Mouse (Mus musculus) stomach, postnatal 0 days (tissue): ENCODE data around the gene Chrm3. TPM values are rescaled to one million over a fixed set of nuclear protein-coding genes. Genes with fewer than 3 reads are reported as not detected.

Source experiments
- ATAC-seq: fragments of 200-750 bp; cut with Nextera tagmentation; 2 replicates; pipeline ENCODE4 v1.8.0; 2017; ENCODE audit not compliant: low FRiP score, low TSS enrichment
- DNase-seq: peaks from one replicate; pipeline ENCODE4 v3.0.0-alpha.2; 2016; ENCODE audit warnings: low spot score
- H3K27ac ChIP-seq: fragments of 300-500 bp; sonication (generic); replicated peaks from 2 replicates; pipeline ENCODE4 v1.5.1; 2014; ENCODE audit warnings: mild to moderate bottlenecking, control low read depth
- H3K27me3 ChIP-seq: fragments of 300-500 bp; sonication (generic); 2 replicates; pipeline ENCODE4 v1.6.1; 2014; ENCODE audit warnings: low read length; ENCODE audit not compliant: control insufficient read depth, insufficient read depth
- H3K36me3 ChIP-seq: fragments of 300-500 bp; sonication (generic); 2 replicates; pipeline ENCODE4 v1.6.1; 2014; ENCODE audit warnings: low read length, mixed read lengths; ENCODE audit not compliant: control insufficient read depth, insufficient read depth
- H3K4me1 ChIP-seq: fragments of 300-500 bp; sonication (generic); replicated peaks from 2 replicates; pipeline ENCODE4 v1.6.1; 2014; ENCODE audit warnings: antibody characterized with exemption; ENCODE audit not compliant: control insufficient read depth, insufficient read depth
- H3K4me2 ChIP-seq: fragments of 300-500 bp; sonication (generic); replicated peaks from 2 replicates; pipeline ENCODE4 v1.6.1; 2014; ENCODE audit warnings: low read depth, mild to moderate bottlenecking, control low read depth, moderate library complexity
- H3K4me3 ChIP-seq: fragments of 300-500 bp; sonication (generic); 2 replicates; pipeline ENCODE4 v1.5.1; 2014; ENCODE audit warnings: low read depth, low read length, control low read depth
- H3K9ac ChIP-seq: fragments of 300-500 bp; sonication (generic); 2 replicates; pipeline ENCODE4 v1.6.1; 2014; ENCODE audit warnings: mild to moderate bottlenecking, low read length, control low read depth, mixed read lengths
- H3K9me3 ChIP-seq: fragments of 300-500 bp; sonication (generic); 2 replicates; pipeline ENCODE4 v1.6.1; 2016; ENCODE audit warnings: low read length; ENCODE audit not compliant: control insufficient read depth
- CTCF ChIP-seq: IDR thresholded peaks from 2 replicates; pipeline ENCODE4 v1.5.1; 2016; ENCODE audit warnings: antibody characterized with exemption, low read depth, mild to moderate bottlenecking, moderate library complexity
- EP300 ChIP-seq: optimal IDR thresholded peaks from 2 replicates; pipeline ENCODE3; 2016; ENCODE audit warnings: antibody characterized with exemption
- WGBS: fragments of 180-500 bp; shearing (Covaris S2); extraction: QIAGEN DNeasy Blood & Tissue Kit; methylation state at CpG from one replicate; pipeline ENCODE4 v1.1.7; 2014; 5-methylcytosine and 5-hydroxymethylcytosine counted together
- polyA plus RNA-seq: library from polyadenylated mRNA; unstranded; fragments of >200 nt; fragmentation: Nextera tagmentation; extraction: Ambion mirVana; gene quantifications from 2 replicates; pipeline ENCODE4 v1.2.1, GENCODE M21; 2015

Gene Chrm3
- polyA plus RNA-seq, 1 experiment from 2014 or later = 1.6 TPM

- H3K9ac ChIP-seq = no peak overlapping the region
- no peak overlapping the region for H3K4me2 ChIP-seq
- H3K9me3 ChIP-seq = no peaks in the 10 kb centered on the region
- WGBS = 66% methylated on average over 3 of the region's 3 CpGs
- ATAC-seq (no peak), DNase-seq (no peak)
- H3K27ac ChIP-seq = no peak overlapping the region
- TF ChIP-seq CTCF (no peak), EP300 (no peak)
- no peaks in the 10 kb centered on the region for H3K27me3 ChIP-seq
- no peaks in the 10 kb centered on the region for H3K4me1 ChIP-seq
- H3K36me3 ChIP-seq = no peaks in the 10 kb centered on the region
- no peak overlapping the region for H3K4me3 ChIP-seq
Observed at GRCm38 (mm10) chr13:9898664-9899369, 461.8 kb downstream of the Chrm3 start.

GRCm38 (mm10) chr13:9897231-9897630 lies 463.4 kb downstream of the Chrm3 start:
- Histone ChIP-seq H3K9ac (no peak overlapping the region), H3K9me3 (no peaks in the 10 kb centered on the region), H3K27ac (no peak overlapping the region), H3K4me1 (no peaks in the 10 kb centered on the region), H3K27me3 (no peaks in the 10 kb centered on the region), H3K4me3 (no peak overlapping the region), H3K4me2 (no peak overlapping the region), H3K36me3 (no peaks in the 10 kb centered on the region)
- no peak for TF ChIP-seq CTCF
- TF ChIP-seq EP300 = no peak
- WGBS = 38% methylated on average over 1 of the region's 1 CpGs
- no peak for ATAC-seq
- no peak for DNase-seq

- no peaks in the 10 kb centered on the region for H3K9me3 ChIP-seq
- H3K4me1 ChIP-seq = no peaks in the 10 kb centered on the region
- H3K4me2 ChIP-seq = no peak overlapping the region
- no peaks in the 10 kb centered on the region for H3K36me3 ChIP-seq
- H3K9ac ChIP-seq = no peak overlapping the region
- no peak for ATAC-seq
- no peak overlapping the region for H3K27ac ChIP-seq
- DNase-seq = no peak
- no peak overlapping the region for H3K4me3 ChIP-seq
- WGBS = 83% methylated on average over 11 of the region's 11 CpGs
- no peaks in the 10 kb centered on the region for H3K27me3 ChIP-seq
- no peak for TF ChIP-seq EP300
- TF ChIP-seq CTCF = no peak
Observed at GRCm38 (mm10) chr13:9895045-9895625, 465.5 kb downstream of the Chrm3 start.

GRCm38 (mm10) chr13:9891088-9891487 lies 469.6 kb downstream of the Chrm3 start:
- Histone ChIP-seq H3K27ac (no peak overlapping the region), H3K4me1 (no peaks in the 10 kb centered on the region), H3K4me3 (no peak overlapping the region), H3K9ac (no peak overlapping the region), H3K4me2 (no peak overlapping the region), H3K9me3 (no peaks in the 10 kb centered on the region), H3K36me3 (no peaks in the 10 kb centered on the region), H3K27me3 (no peaks in the 10 kb centered on the region)
- TF ChIP-seq EP300 = no peak
- TF ChIP-seq CTCF = no peak
- WGBS = 78% methylated on average over 1 of the region's 1 CpGs
- ATAC-seq = no peak
- DNase-seq = no peak

GRCm38 (mm10) chr13:9890460-9890859 lies 470.2 kb downstream of the Chrm3 start:
- WGBS = 67% methylated on average over 5 of the region's 5 CpGs
- Histone ChIP-seq H3K4me2 (no peak overlapping the region), H3K4me1 (no peaks in the 10 kb centered on the region), H3K9me3 (no peaks in the 10 kb centered on the region), H3K27ac (no peak overlapping the region), H3K9ac (no peak overlapping the region), H3K4me3 (no peak overlapping the region), H3K36me3 (no peaks in the 10 kb centered on the region), H3K27me3 (no peaks in the 10 kb centered on the region)
- DNase-seq (no peak), ATAC-seq (no peak)
- no peak for TF ChIP-seq CTCF
- TF ChIP-seq EP300 = no peak

- Histone ChIP-seq H3K27ac (no peak overlapping the region), H3K27me3 (no peaks in the 10 kb centered on the region), H3K4me1 (no peaks in the 10 kb centered on the region), H3K9me3 (no peaks in the 10 kb centered on the region), H3K4me3 (no peak overlapping the region), H3K9ac (no peak overlapping the region), H3K4me2 (no peak overlapping the region), H3K36me3 (no peaks in the 10 kb centered on the region)
- WGBS = 74% methylated on average over 1 of the region's 1 CpGs
- no peak for TF ChIP-seq EP300
- ATAC-seq = no peak
- no peak for DNase-seq
Observed at GRCm38 (mm10) chr13:9889954-9890353, 470.7 kb downstream of the Chrm3 start.
